Mouse (Mus musculus) CH12.LX (cell line): Measurements from ENCODE around the gene Irf8. TPM values are rescaled to one million over a fixed set of nuclear protein-coding genes. Genes with fewer than 3 reads are reported as not detected.

Source experiments
- DNase-seq: peaks from one replicate; pipeline ENCODE4 v3.0.0-alpha.2; 2013; ENCODE audit errors: extremely low read depth
- H3K27ac ChIP-seq: 2 replicates; pipeline ENCODE4 v1.5.1; 2012; ENCODE audit warnings: low read depth, mild to moderate bottlenecking, control low read depth, moderate library complexity; ENCODE audit not compliant: insufficient read depth
- H3K27me3 ChIP-seq: replicated peaks from 2 replicates; pipeline ENCODE3; 2012; ENCODE audit warnings: inconsistent platforms
- H3K36me3 ChIP-seq, 2 experiments: replicated peaks in 1 of 2; 2 replicates each; pipeline versions ENCODE3 to v1.6.1; 2012; ENCODE audit warnings: inconsistent platforms in 1 of 2, low read length in 1 of 2, mild to moderate bottlenecking in 1 of 2, mixed read lengths in 1 of 2, moderate library complexity in 1 of 2; ENCODE audit not compliant: control insufficient read depth in 1 of 2, insufficient read depth in 1 of 2
- H3K4me1 ChIP-seq, 2 experiments: 2 replicates each; pipeline ENCODE4 v1.6.1; 2012; ENCODE audit warnings: inconsistent platforms in 1 of 2, moderate library complexity in 1 of 2; ENCODE audit not compliant: insufficient read depth in 2 of 2, control insufficient read depth in 1 of 2
- H3K4me2 ChIP-seq: 2 replicates; pipeline ENCODE4 v1.6.1; 2012; ENCODE audit warnings: low read depth, mild to moderate bottlenecking, control low read depth; ENCODE audit not compliant: poor library complexity, insufficient read depth, severe bottlenecking
- H3K4me3 ChIP-seq, 3 experiments: fragments of 150-350 bp in 1 of 3; sonication (generic) in 1 of 3; replicated peaks in 1 of 3; 2 replicates each; pipeline versions ENCODE3 to v1.5.1; 2011 to 2012; ENCODE audit warnings: low read depth in 2 of 3, low read length in 2 of 3, mild to moderate bottlenecking in 2 of 3, moderate library complexity in 2 of 3, control low read depth in 1 of 3, improper control_type of control experiment in 1 of 3, inconsistent platforms in 1 of 3, mixed read lengths in 1 of 3; ENCODE audit not compliant: poor library complexity in 1 of 3
- H3K79me2 ChIP-seq: replicated peaks from 2 replicates; pipeline ENCODE4 v1.6.1; 2012; ENCODE audit warnings: mild to moderate bottlenecking, moderate library complexity; ENCODE audit not compliant: control insufficient read depth, poor library complexity, insufficient read depth, severe bottlenecking; ENCODE audit errors: extremely low read depth
- H3K9ac ChIP-seq: 2 replicates; pipeline ENCODE4 v1.6.1; 2012; ENCODE audit warnings: low read depth, mild to moderate bottlenecking, control low read depth, moderate library complexity; ENCODE audit not compliant: insufficient read depth
- H3K9me3 ChIP-seq: replicated peaks from 2 replicates; pipeline ENCODE3; 2012; ENCODE audit warnings: low read length, inconsistent platforms, mixed read lengths
- BHLHE40 ChIP-seq: IDR thresholded peaks from 2 replicates; pipeline ENCODE4 v1.6.1; 2011; ENCODE audit warnings: mild to moderate bottlenecking, low read depth, low read length, improper control_type of control experiment
- CHD1 ChIP-seq: IDR thresholded peaks from 2 replicates; pipeline ENCODE4 v1.6.1; 2012; ENCODE audit warnings: low read depth, low read length, improper control_type of control experiment, inconsistent platforms
- CHD2 ChIP-seq: IDR thresholded peaks from 2 replicates; pipeline ENCODE4 v1.6.1; 2011; ENCODE audit warnings: low read length, improper control_type of control experiment
- E2F4 ChIP-seq: IDR thresholded peaks from 2 replicates; pipeline ENCODE4 v1.6.1; 2011; ENCODE audit warnings: low read depth, low read length, improper control_type of control experiment; ENCODE audit not compliant: insufficient replicate concordance
- EP300 ChIP-seq: IDR thresholded peaks from 2 replicates; pipeline ENCODE4 v1.6.1; 2011; ENCODE audit warnings: low read length, improper control_type of control experiment
- ETS1 ChIP-seq: conservative IDR thresholded peaks from 2 replicates; pipeline ENCODE4 v1.6.1; 2012; ENCODE audit warnings: low read depth, mild to moderate bottlenecking, inconsistent platforms, low read length, improper control_type of control experiment, moderate library complexity
- GABPA ChIP-seq: IDR thresholded peaks from 2 replicates; pipeline ENCODE4 v1.6.1; 2012; ENCODE audit warnings: low read depth, low read length, improper control_type of control experiment, inconsistent platforms; ENCODE audit not compliant: insufficient replicate concordance
- JUN ChIP-seq: IDR thresholded peaks from 2 replicates; pipeline ENCODE4 v1.6.1; 2011; ENCODE audit warnings: low read depth, mild to moderate bottlenecking, low read length, improper control_type of control experiment, moderate library complexity; ENCODE audit not compliant: insufficient read depth
- JUND ChIP-seq: conservative IDR thresholded peaks from 2 replicates; pipeline ENCODE4 v1.6.1; 2011; ENCODE audit warnings: low read depth, low read length, improper control_type of control experiment
- KAT2A ChIP-seq: IDR thresholded peaks from 2 replicates; pipeline ENCODE4 v1.6.1; 2012; ENCODE audit warnings: low read length, improper control_type of control experiment, inconsistent platforms; ENCODE audit not compliant: insufficient replicate concordance
- MAX ChIP-seq: IDR thresholded peaks from 2 replicates; pipeline ENCODE4 v1.6.1; 2011; ENCODE audit warnings: low read length, improper control_type of control experiment
- MAZ ChIP-seq: IDR thresholded peaks from 2 replicates; pipeline ENCODE4 v1.6.1; 2012; ENCODE audit warnings: low read depth, mild to moderate bottlenecking, inconsistent platforms, low read length, improper control_type of control experiment, moderate library complexity
- MEF2A ChIP-seq: IDR thresholded peaks from 2 replicates; pipeline ENCODE4 v1.6.1; 2014; ENCODE audit warnings: low read depth, mild to moderate bottlenecking, inconsistent platforms, low read length, improper control_type of control experiment, borderline replicate concordance
- MYC ChIP-seq: IDR thresholded peaks from 2 replicates; pipeline ENCODE4 v1.6.1; 2011; ENCODE audit warnings: low read depth, mild to moderate bottlenecking, improper control_type of control experiment, low read length
- NELFE ChIP-seq: IDR thresholded peaks from 2 replicates; pipeline ENCODE4 v1.6.1; 2011; ENCODE audit warnings: low read depth, low read length, improper control_type of control experiment
- NRF1 ChIP-seq: IDR thresholded peaks from 2 replicates; pipeline ENCODE4 v1.6.1; 2014; ENCODE audit warnings: low read depth, mild to moderate bottlenecking, inconsistent platforms, low read length, improper control_type of control experiment, moderate library complexity
- PAX5 ChIP-seq: IDR thresholded peaks from 2 replicates; pipeline ENCODE4 v1.6.1; 2012; ENCODE audit warnings: low read length, inconsistent platforms, mixed read lengths
- RAD21 ChIP-seq: IDR thresholded peaks from 2 replicates; pipeline ENCODE4 v1.6.1; 2011; ENCODE audit warnings: low read depth, mild to moderate bottlenecking, low read length, improper control_type of control experiment, moderate library complexity
- TCF12 ChIP-seq: IDR thresholded peaks from 2 replicates; pipeline ENCODE4 v1.6.1; 2014; ENCODE audit warnings: low read depth, mild to moderate bottlenecking, inconsistent platforms, low read length, improper control_type of control experiment
- UBTF ChIP-seq: IDR thresholded peaks from 2 replicates; pipeline ENCODE4 v1.6.1; 2012; ENCODE audit warnings: low read depth, mild to moderate bottlenecking, inconsistent platforms, low read length, improper control_type of control experiment, moderate library complexity
- USF1 ChIP-seq: IDR thresholded peaks from 2 replicates; pipeline ENCODE4 v1.6.1; 2014; ENCODE audit warnings: low read depth, mild to moderate bottlenecking, inconsistent platforms, low read length, improper control_type of control experiment
- USF2 ChIP-seq: conservative IDR thresholded peaks from 2 replicates; pipeline ENCODE4 v1.6.1; 2011; ENCODE audit warnings: low read depth, low read length, improper control_type of control experiment
- ZC3H11A ChIP-seq: IDR thresholded peaks from 2 replicates; pipeline ENCODE4 v1.6.1; 2012; ENCODE audit warnings: low read depth, mild to moderate bottlenecking, inconsistent platforms, low read length, improper control_type of control experiment
- ZMIZ1 ChIP-seq: IDR thresholded peaks from 2 replicates; pipeline ENCODE4 v1.6.1; 2012; ENCODE audit warnings: low read depth, mild to moderate bottlenecking, inconsistent platforms, low read length, improper control_type of control experiment
- ZNF384 ChIP-seq: IDR thresholded peaks from 2 replicates; pipeline ENCODE4 v1.6.1; 2012; ENCODE audit warnings: low read depth, low read length, improper control_type of control experiment, inconsistent platforms
- dilution Hi-C: fragments of 300-500 bp; cut with MboI; formaldehyde crosslinking; loops from 2 replicates; pipeline ENCODE4 v1.14.3; 2020; ENCODE audit warnings: low sequenced_read_pairs; ENCODE audit not compliant: extremely low pct_unique_long_range_greater_than_20kb, extremely low pct_ligation_motif_present
- in situ Hi-C: fragments of 300-500 bp; cut with MboI; formaldehyde crosslinking; loops from 3 replicates; pipeline ENCODE4 v1.14.3; 2019; ENCODE audit warnings: low sequenced_read_pairs, low pct_ligation_motif_present, low pct_unique_long_range_greater_than_20kb, mixed read lengths
- polyA plus RNA-seq: library from polyadenylated mRNA; unstranded; fragments of >175 nt; gene quantifications from 2 replicates; pipeline ENCODE4 v1.2.1, GENCODE M21; 2012; ENCODE audit warnings: low read depth; ENCODE audit not compliant: insufficient read length
- total RNA-seq, 2 experiments: library from RNA; depleted of rRNA; stranded (reverse); fragments of 300-350 nt in 1 of 2; fragments of >200 nt in 1 of 2; gene quantifications; 2 replicates each; pipeline ENCODE4 v1.2.3; 2012 to 2014

The Irf8 gene
- total and polyA plus RNA-seq, 3 experiments = 13.3 to 34.3 (median 17.7) TPM

DNA sequence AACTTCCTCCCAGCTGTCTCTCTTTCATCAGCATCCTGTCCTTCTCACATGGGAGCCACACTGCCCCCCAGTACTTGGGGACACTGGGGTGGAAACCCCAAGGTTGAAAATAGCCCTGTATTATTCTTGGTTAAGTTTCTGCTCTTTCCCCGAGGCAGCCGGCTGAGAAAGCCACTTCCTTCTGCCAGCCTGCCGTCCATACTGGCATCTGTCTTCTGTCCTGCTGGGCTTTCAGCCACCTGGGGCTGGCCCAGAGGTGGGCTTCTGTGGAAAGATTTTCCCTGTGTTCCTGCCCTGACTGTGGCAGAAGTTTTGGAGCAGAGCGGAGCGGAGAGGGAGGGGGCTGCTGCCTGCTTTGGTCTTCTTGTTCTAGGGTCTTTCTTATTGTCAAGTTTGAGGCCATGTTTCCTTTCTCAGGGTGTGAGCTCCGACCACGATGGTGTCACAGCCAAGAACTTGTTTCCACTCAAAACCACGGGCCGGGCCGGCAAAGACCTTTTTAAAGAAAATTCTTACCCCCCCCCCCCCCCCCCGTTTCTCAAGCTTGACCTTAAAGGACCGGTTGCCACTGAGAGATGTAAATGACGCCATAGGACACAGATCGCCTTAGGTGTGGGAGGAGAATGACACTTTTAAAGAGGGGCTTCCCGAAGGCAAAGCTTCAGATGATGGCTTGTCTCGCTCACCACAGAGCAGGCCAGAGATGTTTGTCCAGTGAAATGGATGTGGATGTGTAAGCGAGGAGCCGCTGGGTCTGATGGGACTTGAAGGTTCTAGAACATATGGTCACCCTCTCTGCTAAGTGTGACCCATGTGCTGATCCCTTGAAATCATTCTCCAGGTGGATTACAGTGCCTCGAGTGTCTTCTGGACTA, 24.4 kb downstream of the Irf8 start:
- Histone ChIP-seq H3K4me2 (peak overlapping the region; percentile 25; the same call in 1 of the 2 replicates), H3K9ac (0 out of 2 replicates have a peak overlapping the region, but pooled peaks have one; percentile 5), H3K27ac (peak overlapping the region; percentile 12; the same call in 1 of the 2 replicates), H3K4me3 (no peak overlapping the region), H3K4me1 (peaks cover 51 to 91% of the 10 kb centered on the region in 2 experiments), H3K27me3 (no peaks in the 10 kb centered on the region), H3K9me3 (no peaks in the 10 kb centered on the region), H3K36me3 (peaks cover 8% of the 10 kb centered on the region in 2 experiments), H3K79me2 (no peaks in the 10 kb centered on the region)
- DNase-seq = peak; percentile 24
- dilution Hi-C loops (no loop called here), in situ Hi-C loops (no loop called here)
- TF ChIP-seq ZMIZ1 (no peak), BHLHE40 (no peak), NELFE (0 out of 2 replicates have a peak, but pooled peaks have one; percentile 19), USF2 (no peak), USF1 (no peak), EP300 (peak; percentile 63), MYC (peak; percentile 18; the same call in 1 of the 2 replicates), CHD2 (no peak), MEF2A (peak; percentile 87), TCF12 (peak; percentile 65), PAX5 (no peak), NRF1 (peak; percentile 10; the same call in 1 of the 2 replicates), CHD1 (0 out of 2 replicates have a peak, but pooled peaks have one; percentile 7), GABPA (no peak), RAD21 (no peak), MAX (no peak; the same call in 1 of the 2 replicates), ZNF384 (no peak), JUND (no peak), MAZ (0 out of 2 replicates have a peak, but pooled peaks have one; percentile 28), E2F4 (no peak), UBTF (no peak), JUN (no peak), ZC3H11A (no peak), ETS1 (0 out of 2 replicates have a peak, but pooled peaks have one; percentile 37), KAT2A (0 out of 2 replicates have a peak, but pooled peaks have one; percentile 26)
